Mouse (Mus musculus) retina, adult 2 months (tissue): ENCODE data around the gene Gltp.
A peak's percentile ranks its signal among the peaks of the same experiment; 100 is the strongest.

Experiments
- DNase-seq: peaks from one replicate; pipeline ENCODE4 v3.0.0-alpha.2; 2012; ENCODE audit warnings: low read depth, low spot score

Gltp gene

GRCm38 (mm10) chr5:114658255-114658654, 32.5 kb downstream of the Gltp start, which contains the start of gene Trpv4:
Gene Trpv4, minus strand, starts transcription at chr5:114658421.
- no peak for DNase-seq

- no peak for DNase-seq
These were observed 33.4 kb downstream of the Gltp start for GRCm38 (mm10) chr5:114657426-114657825.

GRCm38 (mm10) chr5:114656305-114656704, 34.5 kb downstream of the Gltp start:
- no peak for DNase-seq

GRCm38 (mm10) chr5:114655721-114656120, 35.1 kb downstream of the Gltp start:
- DNase-seq = no peak

- DNase-seq = no peak
These were observed 36.9 kb downstream of the Gltp start for GRCm38 (mm10) chr5:114653656-114654437.

GRCm38 (mm10) chr5:114651449-114651848, 39.3 kb downstream of the Gltp start:
- DNase-seq = no peak

- DNase-seq = no peak
These were observed 39.8 kb downstream of the Gltp start for GRCm38 (mm10) chr5:114651002-114651401.

- DNase-seq = no peak
These were observed 42.0 kb downstream of the Gltp start for GRCm38 (mm10) chr5:114648728-114649311.

- DNase-seq = no peak
These were observed 43.4 kb downstream of the Gltp start for GRCm38 (mm10) chr5:114647211-114647974.

GRCm38 (mm10) chr5:114645916-114646315, 44.9 kb downstream of the Gltp start:
- no peak for DNase-seq

- no peak for DNase-seq
These were observed 45.9 kb downstream of the Gltp start for GRCm38 (mm10) chr5:114644918-114645317.

GRCm38 (mm10) chr5:114640809-114641208, 50.0 kb downstream of the Gltp start:
- DNase-seq = no peak

- no peak for DNase-seq
These were observed 51.2 kb downstream of the Gltp start for GRCm38 (mm10) chr5:114639645-114639957.

GRCm38 (mm10) chr5:114638769-114639644, 51.8 kb downstream of the Gltp start:
- peak; percentile 64 for DNase-seq

GRCm38 (mm10) chr5:114636091-114636490, 54.7 kb downstream of the Gltp start:
- no peak for DNase-seq

- DNase-seq = no peak
These were observed 59.4 kb downstream of the Gltp start for GRCm38 (mm10) chr5:114631336-114631735.

GRCm38 (mm10) chr5:114625590-114625989, 65.2 kb downstream of the Gltp start:
- DNase-seq = no peak

- DNase-seq = no peak
These were observed 70.5 kb downstream of the Gltp start for GRCm38 (mm10) chr5:114620305-114620704.
